Mouse (Mus musculus) midbrain, embryonic 14.5 days (tissue): ENCODE measurements around the gene Maf. TPM values are rescaled to one million over a fixed set of nuclear protein-coding genes. Genes with fewer than 3 reads are reported as not detected.

Source experiments
- ATAC-seq: fragments of 200-750 bp; cut with Nextera tagmentation; 2 replicates; pipeline ENCODE4 v1.8.0; 2017; ENCODE audit warnings: moderate number of reproducible peaks, moderate library complexity; ENCODE audit not compliant: low FRiP score, low TSS enrichment
- DNase-seq: peaks from one replicate; pipeline ENCODE4 v3.0.0-alpha.2; 2015
- H3K27ac ChIP-seq: fragments of 300-500 bp; sonication (generic); replicated peaks from 2 replicates; pipeline ENCODE4 v1.5.1; 2014; ENCODE audit warnings: mild to moderate bottlenecking, low read depth, low read length, moderate library complexity
- H3K27me3 ChIP-seq: fragments of 300-500 bp; sonication (generic); 2 replicates; pipeline ENCODE4 v1.6.1; 2014; ENCODE audit warnings: low read length, control low read depth, mixed read lengths; ENCODE audit not compliant: control insufficient read depth, insufficient read depth
- H3K36me3 ChIP-seq: fragments of 300-500 bp; sonication (generic); 2 replicates; pipeline ENCODE4 v1.6.1; 2014; ENCODE audit warnings: low read length, control low read depth; ENCODE audit not compliant: control insufficient read depth, insufficient read depth
- H3K4me1 ChIP-seq: fragments of 300-500 bp; sonication (generic); 2 replicates; pipeline ENCODE4 v1.6.1; 2014; ENCODE audit warnings: mild to moderate bottlenecking, antibody characterized with exemption, low read length, control low read depth; ENCODE audit not compliant: control insufficient read depth, insufficient read depth
- H3K4me2 ChIP-seq: fragments of 300-500 bp; sonication (generic); 2 replicates; pipeline ENCODE4 v1.6.1; 2014; ENCODE audit warnings: mild to moderate bottlenecking, low read length, moderate library complexity
- H3K4me3 ChIP-seq: fragments of 300-500 bp; sonication (generic); replicated peaks from 2 replicates; pipeline ENCODE4 v1.5.1; 2014; ENCODE audit warnings: low read depth, low read length
- H3K9ac ChIP-seq: fragments of 300-500 bp; sonication (generic); replicated peaks from 2 replicates; pipeline ENCODE4 v1.6.1; 2014; ENCODE audit warnings: mild to moderate bottlenecking, low read length, moderate library complexity
- H3K9me3 ChIP-seq: fragments of 300-500 bp; sonication (generic); 2 replicates; pipeline ENCODE4 v1.6.1; 2016; ENCODE audit warnings: low read length, control low read depth, mixed read lengths; ENCODE audit not compliant: control insufficient read depth
- whole genome bisulfite sequencing: fragments of 180-500 bp; shearing (Covaris S2); extraction: QIAGEN DNeasy Blood & Tissue Kit; methylation state at CpG from one replicate; pipeline ENCODE4 v1.1.7; 2014; 5-methylcytosine and 5-hydroxymethylcytosine counted together
- polyA plus RNA-seq: library from polyadenylated mRNA; unstranded; fragments of >200 nt; fragmentation: Nextera tagmentation; extraction: Ambion mirVana; gene quantifications from 2 replicates; pipeline ENCODE4 v1.2.1, GENCODE M21; 2014

Gene Maf
- polyA plus RNA-seq, 1 experiment from 2014 or later: 9.6 TPM

GRCm38 (mm10) chr8:115639951-115640350 lies 67.6 kb downstream of the Maf start:
- ATAC-seq (no peak), DNase-seq (no peak)
- Histone ChIP-seq H3K9ac (no peak overlapping the region), H3K4me3 (no peak overlapping the region), H3K9me3 (no peaks in the 10 kb centered on the region), H3K36me3 (no peaks in the 10 kb centered on the region), H3K27me3 (no peaks in the 10 kb centered on the region), H3K4me1 (no peaks in the 10 kb centered on the region), H3K27ac (no peak overlapping the region), H3K4me2 (no peak overlapping the region)
- WGBS: 78% methylated on average over 5 of the region's 5 CpGs

- Histone ChIP-seq H3K4me2 (no peak overlapping the region), H3K9ac (no peak overlapping the region), H3K9me3 (no peaks in the 10 kb centered on the region), H3K27ac (no peak overlapping the region), H3K4me3 (no peak overlapping the region), H3K4me1 (0 out of 2 replicates have a peak, but pooled peaks cover 4% of the 10 kb centered on the region), H3K27me3 (no peaks in the 10 kb centered on the region), H3K36me3 (no peaks in the 10 kb centered on the region)
- DNase-seq: no peak
- no peak for ATAC-seq
- 85% methylated on average over 6 of the region's 6 CpGs for WGBS
Observed at GRCm38 (mm10) chr8:115636751-115637150, 70.8 kb downstream of the Maf start.
